Mouse (Mus musculus): ENCODE measurements around the gene Klk13. TPM values are rescaled to one million over a fixed set of nuclear protein-coding genes. Genes with fewer than 3 reads are reported as not detected.

Gene Klk13
- polyA plus RNA-seq, 1 experiment from 2014 or later, result not detected

- DNase-seq (ENCODE audit: low spot score), result no peak
- Histone ChIP-seq H3K4me2 (ENCODE audit: low read length) (no peak overlapping the region), H3K36me3 (ENCODE audit: control insufficient read depth, insufficient read depth, low read length) (no peaks in the 10 kb centered on the region), H3K4me1 (ENCODE audit: control insufficient read depth, insufficient read depth, low read length) (no peaks in the 10 kb centered on the region), H3K9ac (ENCODE audit: low read length) (no peak overlapping the region), H3K9me3 (replicated peaks; ENCODE audit: control insufficient read depth, low read length) (no peaks in the 10 kb centered on the region), H3K4me3 (ENCODE audit: low read depth, low read length) (no peak overlapping the region), H3K27me3 (replicated peaks; ENCODE audit: control insufficient read depth, insufficient read depth, low read length) (no peaks in the 10 kb centered on the region), H3K27ac (ENCODE audit: low read depth, low read length) (no peak overlapping the region)
- ATAC-seq, result no peak
- 85% methylated on average over 2 of the region's 2 CpGs for WGBS
Observed at GRCm38 (mm10) chr7:43752806-43753205, 40.4 kb downstream of the Klk13 start.

GRCm38 (mm10) chr7:43766484-43766883, 54.1 kb downstream of the Klk13 start:
- no peaks in the 10 kb centered on the region for H3K9me3 ChIP-seq (replicated peaks; ENCODE audit: control insufficient read depth, low read length)
- H3K27me3 ChIP-seq (replicated peaks; ENCODE audit: control insufficient read depth, insufficient read depth, low read length), result no peaks in the 10 kb centered on the region
- H3K27ac ChIP-seq (ENCODE audit: low read depth, low read length), result no peak overlapping the region
- no peak for ATAC-seq
- no peak overlapping the region for H3K9ac ChIP-seq (ENCODE audit: low read length)
- H3K4me2 ChIP-seq (ENCODE audit: low read length), result no peak overlapping the region
- DNase-seq (ENCODE audit: low spot score), result no peak
- H3K4me3 ChIP-seq (ENCODE audit: low read depth, low read length), result no peak overlapping the region
- H3K36me3 ChIP-seq (ENCODE audit: control insufficient read depth, insufficient read depth, low read length), result no peaks in the 10 kb centered on the region
- H3K4me1 ChIP-seq (ENCODE audit: control insufficient read depth, insufficient read depth, low read length), result no peaks in the 10 kb centered on the region
- 33% methylated on average over 8 of the region's 8 CpGs for WGBS

DNA sequence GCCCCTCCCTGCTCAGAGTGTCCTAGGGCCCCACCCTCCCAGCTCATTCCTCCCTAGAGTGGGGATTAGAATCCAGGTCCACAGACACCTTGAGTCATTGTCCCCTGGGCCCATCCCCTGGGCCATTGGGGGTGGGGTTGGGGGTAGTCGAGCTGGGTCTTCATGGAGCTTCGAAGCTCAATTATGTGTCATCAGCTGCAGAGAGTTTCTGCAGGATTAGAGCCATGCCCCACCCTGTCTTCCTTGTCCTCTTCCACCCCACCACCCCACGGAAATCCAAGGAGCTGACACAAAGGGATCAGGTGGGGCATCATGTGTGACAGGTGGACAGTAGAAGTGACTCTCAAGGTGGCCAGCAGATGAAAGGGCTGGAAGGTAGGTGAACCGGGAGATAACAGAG, 56.2 kb downstream of the Klk13 start, which contains the start of gene Klk12:
Gene Klk12, plus strand, starts transcription at position 301 of the 400 bp plus-strand sequence.
- 79% methylated on average over 4 of the region's 4 CpGs for WGBS
- H3K4me1 ChIP-seq (ENCODE audit: control insufficient read depth, insufficient read depth, low read length), result no peaks in the 10 kb centered on the region
- H3K27ac ChIP-seq (ENCODE audit: low read depth, low read length), result no peak within 1 kb of the TSS
- no peaks in the 10 kb centered on the region for H3K9me3 ChIP-seq (replicated peaks; ENCODE audit: control insufficient read depth, low read length)
- H3K4me3 ChIP-seq (ENCODE audit: low read depth, low read length), result no peak within 1 kb of the TSS
- no peak within 1 kb of the TSS for H3K9ac ChIP-seq (ENCODE audit: low read length)
- ATAC-seq (no peak), DNase-seq (ENCODE audit: low spot score) (no peak)
- no peak within 1 kb of the TSS for H3K4me2 ChIP-seq (ENCODE audit: low read length)
- H3K36me3 ChIP-seq (ENCODE audit: control insufficient read depth, insufficient read depth, low read length), result no peaks in the 10 kb centered on the region
- no peaks in the 10 kb centered on the region for H3K27me3 ChIP-seq (replicated peaks; ENCODE audit: control insufficient read depth, insufficient read depth, low read length)

- Histone ChIP-seq H3K4me2 (ENCODE audit: low read length) (no peak overlapping the region), H3K4me3 (ENCODE audit: low read depth, low read length) (no peak overlapping the region), H3K4me1 (ENCODE audit: control insufficient read depth, insufficient read depth, low read length) (no peaks in the 10 kb centered on the region), H3K9ac (ENCODE audit: low read length) (no peak overlapping the region), H3K9me3 (replicated peaks; ENCODE audit: control insufficient read depth, low read length) (no peaks in the 10 kb centered on the region), H3K27me3 (replicated peaks; ENCODE audit: control insufficient read depth, insufficient read depth, low read length) (no peaks in the 10 kb centered on the region), H3K27ac (ENCODE audit: low read depth, low read length) (no peak overlapping the region), H3K36me3 (ENCODE audit: control insufficient read depth, insufficient read depth, low read length) (no peaks in the 10 kb centered on the region)
- no peak for DNase-seq (ENCODE audit: low spot score)
- no peak for ATAC-seq
- WGBS, result 88% methylated on average over 8 of the region's 8 CpGs
Observed at GRCm38 (mm10) chr7:43769636-43770035, 57.3 kb downstream of the Klk13 start.

DNA sequence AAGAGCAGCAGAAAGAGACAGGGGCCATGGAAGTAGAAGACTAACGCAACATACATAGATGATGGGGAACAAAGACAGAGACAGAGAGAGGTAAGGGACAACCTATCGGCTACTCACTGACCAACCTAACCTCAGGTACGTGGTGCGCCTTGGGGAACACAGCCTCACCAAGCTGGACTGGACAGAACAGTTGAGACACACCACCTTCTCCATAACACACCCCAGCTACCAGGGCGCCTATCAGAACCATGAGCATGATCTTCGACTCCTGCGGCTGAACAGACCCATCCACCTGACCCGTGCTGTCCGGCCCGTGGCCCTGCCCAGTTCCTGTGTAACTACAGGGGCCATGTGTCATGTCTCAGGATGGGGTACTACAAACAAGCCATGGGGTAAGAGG, 58.3 kb downstream of the Klk13 start:
- H3K4me1 ChIP-seq (ENCODE audit: control insufficient read depth, insufficient read depth, low read length), result no peaks in the 10 kb centered on the region
- H3K9me3 ChIP-seq (replicated peaks; ENCODE audit: control insufficient read depth, low read length), result no peaks in the 10 kb centered on the region
- DNase-seq (ENCODE audit: low spot score) (no peak), ATAC-seq (no peak)
- no peaks in the 10 kb centered on the region for H3K36me3 ChIP-seq (ENCODE audit: control insufficient read depth, insufficient read depth, low read length)
- H3K4me3 ChIP-seq (ENCODE audit: low read depth, low read length), result no peak overlapping the region
- H3K27me3 ChIP-seq (replicated peaks; ENCODE audit: control insufficient read depth, insufficient read depth, low read length), result no peaks in the 10 kb centered on the region
- no peak overlapping the region for H3K4me2 ChIP-seq (ENCODE audit: low read length)
- H3K27ac ChIP-seq (ENCODE audit: low read depth, low read length), result no peak overlapping the region
- H3K9ac ChIP-seq (ENCODE audit: low read length), result no peak overlapping the region
- 93% methylated on average over 10 of the region's 10 CpGs for WGBS

DNA sequence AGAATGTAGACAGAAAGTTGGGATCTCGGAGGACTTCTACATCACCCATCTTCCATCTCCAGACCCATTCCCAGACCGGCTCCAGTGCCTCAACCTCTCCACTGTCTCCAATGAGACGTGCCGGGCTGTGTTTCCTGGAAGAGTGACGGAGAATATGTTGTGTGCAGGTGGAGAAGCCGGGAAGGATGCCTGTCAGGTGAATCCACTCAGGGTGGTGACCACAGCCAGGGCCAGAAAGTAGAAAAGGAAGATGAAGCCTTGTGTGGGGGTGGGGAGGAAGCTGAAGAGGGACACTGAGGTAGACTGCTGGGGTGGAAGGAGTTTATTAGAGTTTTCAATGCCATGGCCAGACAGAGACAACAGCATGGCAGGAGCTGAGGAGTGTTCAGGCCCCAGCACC, 59.5 kb downstream of the Klk13 start:
- ATAC-seq, result no peak
- Histone ChIP-seq H3K9ac (ENCODE audit: low read length) (no peak overlapping the region), H3K4me2 (ENCODE audit: low read length) (no peak overlapping the region), H3K4me3 (ENCODE audit: low read depth, low read length) (no peak overlapping the region), H3K4me1 (ENCODE audit: control insufficient read depth, insufficient read depth, low read length) (no peaks in the 10 kb centered on the region), H3K9me3 (replicated peaks; ENCODE audit: control insufficient read depth, low read length) (no peaks in the 10 kb centered on the region), H3K27ac (ENCODE audit: low read depth, low read length) (no peak overlapping the region), H3K27me3 (replicated peaks; ENCODE audit: control insufficient read depth, insufficient read depth, low read length) (no peaks in the 10 kb centered on the region), H3K36me3 (ENCODE audit: control insufficient read depth, insufficient read depth, low read length) (no peaks in the 10 kb centered on the region)
- WGBS, result 93% methylated on average over 6 of the region's 6 CpGs
- DNase-seq (ENCODE audit: low spot score), result no peak

- no peaks in the 10 kb centered on the region for H3K9me3 ChIP-seq (replicated peaks; ENCODE audit: control insufficient read depth, low read length)
- DNase-seq (ENCODE audit: low spot score), result no peak
- WGBS, result 88% methylated on average over 3 of the region's 3 CpGs
- H3K4me2 ChIP-seq (ENCODE audit: low read length), result no peak overlapping the region
- ATAC-seq, result no peak
- no peaks in the 10 kb centered on the region for H3K27me3 ChIP-seq (replicated peaks; ENCODE audit: control insufficient read depth, insufficient read depth, low read length)
- H3K9ac ChIP-seq (ENCODE audit: low read length), result no peak overlapping the region
- no peaks in the 10 kb centered on the region for H3K36me3 ChIP-seq (ENCODE audit: control insufficient read depth, insufficient read depth, low read length)
- no peak overlapping the region for H3K27ac ChIP-seq (ENCODE audit: low read depth, low read length)
- H3K4me1 ChIP-seq (ENCODE audit: control insufficient read depth, insufficient read depth, low read length), result no peaks in the 10 kb centered on the region
- H3K4me3 ChIP-seq (ENCODE audit: low read depth, low read length), result no peak overlapping the region
Observed at GRCm38 (mm10) chr7:43772901-43773300, 60.5 kb downstream of the Klk13 start.

GRCm38 (mm10) chr7:43774364-43774763, 62.0 kb downstream of the Klk13 start, which contains the start of gene Klk11:
Gene Klk11, plus strand, starts transcription at chr7:43774604.
- H3K36me3 ChIP-seq (ENCODE audit: control insufficient read depth, insufficient read depth, low read length), result no peaks in the 10 kb centered on the region
- H3K9ac ChIP-seq (ENCODE audit: low read length), result no peak within 1 kb of the TSS
- H3K4me1 ChIP-seq (ENCODE audit: control insufficient read depth, insufficient read depth, low read length), result no peaks in the 10 kb centered on the region
- DNase-seq (ENCODE audit: low spot score) (no peak), ATAC-seq (no peak)
- H3K27ac ChIP-seq (ENCODE audit: low read depth, low read length), result no peak within 1 kb of the TSS
- WGBS, result 92% methylated on average over 5 of the region's 5 CpGs
- no peaks in the 10 kb centered on the region for H3K27me3 ChIP-seq (replicated peaks; ENCODE audit: control insufficient read depth, insufficient read depth, low read length)
- H3K4me3 ChIP-seq (ENCODE audit: low read depth, low read length), result no peak within 1 kb of the TSS
- H3K4me2 ChIP-seq (ENCODE audit: low read length), result no peak within 1 kb of the TSS
- no peaks in the 10 kb centered on the region for H3K9me3 ChIP-seq (replicated peaks; ENCODE audit: control insufficient read depth, low read length)

DNA sequence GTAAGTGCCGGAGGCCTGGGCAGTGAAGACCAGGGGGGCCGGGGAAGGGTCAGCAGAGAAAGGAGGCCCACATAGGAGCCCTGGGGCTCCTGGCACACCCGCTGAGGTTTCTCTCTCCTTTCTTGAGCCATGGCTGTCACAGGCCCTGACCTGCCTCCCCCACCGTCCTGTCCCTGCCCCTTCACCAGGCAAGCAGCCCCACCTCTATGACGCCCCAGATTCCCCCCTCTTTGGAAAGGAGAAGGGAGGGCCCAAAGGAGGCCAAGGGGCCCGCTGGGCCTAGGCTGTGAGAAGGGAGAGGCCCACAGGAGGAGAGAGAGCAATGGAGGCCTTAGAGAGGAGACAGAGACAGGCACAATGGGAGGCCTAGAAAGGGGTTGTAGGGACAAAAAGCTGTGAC, 62.4 kb downstream of the Klk13 start:
- H3K27ac ChIP-seq (ENCODE audit: low read depth, low read length), result no peak overlapping the region
- H3K4me1 ChIP-seq (ENCODE audit: control insufficient read depth, insufficient read depth, low read length), result no peaks in the 10 kb centered on the region
- ATAC-seq, result no peak
- H3K36me3 ChIP-seq (ENCODE audit: control insufficient read depth, insufficient read depth, low read length), result no peaks in the 10 kb centered on the region
- no peak overlapping the region for H3K4me2 ChIP-seq (ENCODE audit: low read length)
- H3K4me3 ChIP-seq (ENCODE audit: low read depth, low read length), result no peak overlapping the region
- no peaks in the 10 kb centered on the region for H3K27me3 ChIP-seq (replicated peaks; ENCODE audit: control insufficient read depth, insufficient read depth, low read length)
- no peak overlapping the region for H3K9ac ChIP-seq (ENCODE audit: low read length)
- H3K9me3 ChIP-seq (replicated peaks; ENCODE audit: control insufficient read depth, low read length), result no peaks in the 10 kb centered on the region
- DNase-seq (ENCODE audit: low spot score), result no peak
- 47% methylated on average over 6 of the region's 6 CpGs for WGBS
